Mouse (Mus musculus) lung, embryonic 16.5 days (tissue): ENCODE measurements around the gene Acss2. TPM values are rescaled to one million over a fixed set of nuclear protein-coding genes. Genes with fewer than 3 reads are reported as not detected.

Experiments
- ATAC-seq: fragments of 200-750 bp; cut with Nextera tagmentation; 2 replicates; pipeline ENCODE4 v1.8.0; 2017; ENCODE audit warnings: low read depth, mild to moderate bottlenecking, moderate library complexity
- H3K27ac ChIP-seq: fragments of 300-500 bp; sonication (generic); 2 replicates; pipeline ENCODE4 v1.5.1; 2014; ENCODE audit warnings: mild to moderate bottlenecking, control low read depth, low read length
- H3K27me3 ChIP-seq: fragments of 300-500 bp; sonication (generic); 2 replicates; pipeline ENCODE4 v1.6.1; 2014; ENCODE audit warnings: low read depth, low read length, mixed read lengths; ENCODE audit not compliant: control insufficient read depth, insufficient read depth
- H3K36me3 ChIP-seq: fragments of 300-500 bp; sonication (generic); 2 replicates; pipeline ENCODE4 v1.6.1; 2014; ENCODE audit warnings: low read length; ENCODE audit not compliant: control insufficient read depth, insufficient read depth
- H3K4me1 ChIP-seq: fragments of 300-500 bp; sonication (generic); replicated peaks from 2 replicates; pipeline ENCODE4 v1.6.1; 2014; ENCODE audit warnings: low read length, mixed read lengths; ENCODE audit not compliant: control insufficient read depth, insufficient read depth
- H3K4me2 ChIP-seq: fragments of 300-500 bp; sonication (generic); 2 replicates; pipeline ENCODE4 v1.6.1; 2014; ENCODE audit warnings: low read depth, low read length, control low read depth
- H3K4me3 ChIP-seq: fragments of 300-500 bp; sonication (generic); 2 replicates; pipeline ENCODE4 v1.5.1; 2014; ENCODE audit warnings: mild to moderate bottlenecking, low read length, control low read depth
- H3K9ac ChIP-seq: fragments of 300-500 bp; sonication (generic); 2 replicates; pipeline ENCODE4 v1.6.1; 2014; ENCODE audit warnings: low read length, control low read depth
- H3K9me3 ChIP-seq: fragments of 300-500 bp; sonication (generic); 2 replicates; pipeline ENCODE4 v1.6.1; 2016; ENCODE audit warnings: low read length; ENCODE audit not compliant: control insufficient read depth
- WGBS: fragments of 180-500 bp; shearing (Covaris S2); extraction: QIAGEN DNeasy Blood & Tissue Kit; methylation state at CpG from one replicate; pipeline ENCODE4 v1.1.7; 2014; 5-methylcytosine and 5-hydroxymethylcytosine counted together
- polyA plus RNA-seq: library from polyadenylated mRNA; unstranded; fragments of >200 nt; fragmentation: Nextera tagmentation; extraction: Ambion mirVana; gene quantifications from 2 replicates; pipeline ENCODE4 v1.2.1, GENCODE M21; 2015

Acss2 gene
- polyA plus RNA-seq, 1 experiment from 2014 or later: 11.0 TPM

DNA sequence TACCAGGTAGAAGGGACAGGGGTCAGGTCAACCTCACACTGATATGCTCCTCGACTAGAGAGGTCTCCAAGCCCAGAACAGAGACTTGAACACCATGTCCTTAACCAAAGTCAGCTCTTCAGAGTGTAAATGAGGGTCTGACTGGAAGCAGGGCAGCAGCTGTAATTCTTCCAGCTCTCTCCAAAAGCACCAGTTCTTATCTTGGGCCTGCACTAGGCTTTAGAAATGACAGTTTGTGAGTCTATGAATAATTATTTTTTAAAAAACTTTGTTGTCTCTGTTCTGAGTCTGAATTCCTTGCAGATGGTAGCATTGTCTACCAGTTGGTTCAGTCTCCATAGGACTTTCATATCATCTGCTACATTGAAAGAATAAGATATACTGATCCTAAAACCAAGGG is 44.5 kb downstream of the Acss2 start:
- H3K9me3 ChIP-seq: no peaks in the 10 kb centered on the region
- 20% methylated on average over 1 of the region's 1 CpGs for WGBS
- no peaks in the 10 kb centered on the region for H3K4me1 ChIP-seq
- H3K27ac ChIP-seq: no peak overlapping the region
- no peak overlapping the region for H3K4me3 ChIP-seq
- no peaks in the 10 kb centered on the region for H3K27me3 ChIP-seq
- no peak overlapping the region for H3K4me2 ChIP-seq
- 0 out of 2 replicates have a peak, but pooled peaks cover 2% of the 10 kb centered on the region for H3K36me3 ChIP-seq
- no peak for ATAC-seq
- no peak overlapping the region for H3K9ac ChIP-seq

DNA sequence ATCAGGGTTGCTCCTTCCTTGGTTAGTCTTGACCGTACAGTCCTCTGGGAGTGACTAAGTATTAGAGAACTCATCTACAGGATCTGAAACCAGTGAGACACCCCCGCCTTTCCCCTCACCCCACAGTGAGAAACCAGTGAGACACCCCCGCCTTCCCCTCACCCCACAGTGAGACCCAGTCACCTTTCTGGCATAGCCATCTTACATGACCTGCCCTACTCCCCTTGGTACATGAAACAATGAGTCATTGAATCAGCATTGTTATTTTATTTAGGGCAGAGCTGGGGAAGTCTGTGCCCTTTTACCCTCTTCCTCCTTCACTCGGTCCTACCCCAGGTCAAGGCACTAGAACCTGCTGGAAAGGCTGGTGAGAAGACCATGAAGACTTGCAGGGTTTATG is 45.2 kb downstream of the Acss2 start:
- WGBS: 65% methylated on average over 4 of the region's 4 CpGs
- Histone ChIP-seq H3K9me3 (no peaks in the 10 kb centered on the region), H3K4me1 (no peaks in the 10 kb centered on the region), H3K27ac (no peak overlapping the region), H3K4me3 (no peak overlapping the region), H3K36me3 (0 out of 2 replicates have a peak, but pooled peaks cover 2% of the 10 kb centered on the region), H3K4me2 (no peak overlapping the region), H3K27me3 (no peaks in the 10 kb centered on the region), H3K9ac (no peak overlapping the region)
- no peak for ATAC-seq

DNA sequence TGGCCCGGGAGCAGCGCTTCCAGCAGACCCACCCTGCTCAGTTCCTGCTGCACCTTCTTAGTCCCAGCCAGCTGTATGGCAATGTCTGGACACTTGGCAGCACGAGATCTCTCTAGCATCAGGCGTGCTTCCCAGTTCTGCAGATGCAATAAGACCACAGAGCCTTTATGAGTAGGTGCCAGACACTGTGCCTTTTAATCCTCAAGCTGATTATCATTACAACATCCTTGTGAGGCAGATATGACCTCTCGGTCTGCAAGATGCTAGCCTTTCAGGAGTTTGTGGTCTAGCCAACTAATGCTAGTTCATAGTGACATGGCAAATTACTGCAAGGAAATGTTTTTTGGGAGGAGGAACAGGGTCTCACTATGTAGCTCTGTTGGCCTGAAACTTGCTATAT is 50.0 kb downstream of the Acss2 start:
- Histone ChIP-seq H3K9me3 (no peaks in the 10 kb centered on the region), H3K36me3 (0 out of 2 replicates have a peak, but pooled peaks cover 2% of the 10 kb centered on the region), H3K4me2 (no peak overlapping the region), H3K4me1 (no peaks in the 10 kb centered on the region), H3K27me3 (no peaks in the 10 kb centered on the region), H3K4me3 (no peak overlapping the region), H3K9ac (no peak overlapping the region), H3K27ac (no peak overlapping the region)
- WGBS: 77% methylated on average over 5 of the region's 5 CpGs
- no peak for ATAC-seq

DNA sequence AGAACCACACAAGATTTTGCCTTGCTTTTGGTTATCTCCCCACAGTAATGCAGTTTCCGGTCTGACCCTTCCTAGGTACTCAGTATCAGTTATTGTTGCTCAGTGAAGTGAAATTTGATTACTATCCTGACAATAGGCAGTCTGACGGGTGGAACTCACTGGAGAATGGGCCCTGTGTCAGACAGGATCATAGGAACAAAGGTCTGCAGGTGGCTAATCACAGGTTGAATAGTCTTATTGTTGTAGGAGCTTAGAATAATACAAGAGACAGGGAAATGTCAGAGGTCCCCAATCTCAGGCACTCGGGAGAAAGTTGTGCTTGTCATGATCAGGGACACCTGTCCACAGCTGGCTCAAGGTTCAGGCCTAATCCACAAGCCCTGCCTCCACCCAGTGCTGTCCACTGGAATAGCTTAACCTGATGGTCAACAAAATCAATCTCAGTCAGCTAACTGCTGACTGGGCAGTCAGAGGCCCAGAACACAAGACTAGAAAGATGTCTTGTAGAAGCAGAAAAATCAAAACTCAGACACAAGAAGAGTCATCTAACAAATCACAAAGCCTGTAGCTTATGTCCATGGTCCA is 51.6 kb downstream of the Acss2 start:
- Histone ChIP-seq H3K9me3 (no peaks in the 10 kb centered on the region), H3K9ac (no peak overlapping the region), H3K4me1 (no peaks in the 10 kb centered on the region), H3K4me2 (no peak overlapping the region), H3K36me3 (0 out of 2 replicates have a peak, but pooled peaks cover 2% of the 10 kb centered on the region), H3K27me3 (no peaks in the 10 kb centered on the region), H3K4me3 (no peak overlapping the region), H3K27ac (no peak overlapping the region)
- no peak for ATAC-seq
- 50% methylated on average over 3 of the region's 3 CpGs for WGBS

DNA sequence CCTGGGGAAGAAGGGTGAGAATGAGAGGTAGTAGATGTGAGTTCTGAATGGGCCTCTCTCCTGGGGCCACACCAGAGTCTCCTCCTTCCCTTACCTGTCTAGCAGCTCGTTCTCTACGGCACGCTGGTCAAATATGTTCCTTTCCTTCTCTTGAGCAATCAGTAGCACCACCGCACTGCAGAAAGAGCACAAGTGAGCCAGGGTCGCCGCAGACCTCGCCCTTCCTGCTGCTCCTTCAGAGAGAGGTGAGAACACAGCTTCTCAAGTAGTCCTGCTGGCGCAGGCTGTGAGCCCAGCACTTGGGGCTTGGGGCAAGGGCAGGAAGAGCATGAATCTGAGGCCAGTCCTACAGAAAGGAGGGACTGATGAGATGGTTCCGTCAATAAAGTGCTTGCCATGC is 55.3 kb downstream of the Acss2 start:
- Histone ChIP-seq H3K36me3 (0 out of 2 replicates have a peak, but pooled peaks cover 2% of the 10 kb centered on the region), H3K4me3 (no peak overlapping the region), H3K4me1 (no peaks in the 10 kb centered on the region), H3K4me2 (no peak overlapping the region), H3K27me3 (no peaks in the 10 kb centered on the region), H3K9ac (no peak overlapping the region), H3K9me3 (no peaks in the 10 kb centered on the region), H3K27ac (no peak overlapping the region)
- 68% methylated on average over 9 of the region's 9 CpGs for WGBS
- ATAC-seq: peak; percentile 66; the same call in 1 of the 2 replicates

DNA sequence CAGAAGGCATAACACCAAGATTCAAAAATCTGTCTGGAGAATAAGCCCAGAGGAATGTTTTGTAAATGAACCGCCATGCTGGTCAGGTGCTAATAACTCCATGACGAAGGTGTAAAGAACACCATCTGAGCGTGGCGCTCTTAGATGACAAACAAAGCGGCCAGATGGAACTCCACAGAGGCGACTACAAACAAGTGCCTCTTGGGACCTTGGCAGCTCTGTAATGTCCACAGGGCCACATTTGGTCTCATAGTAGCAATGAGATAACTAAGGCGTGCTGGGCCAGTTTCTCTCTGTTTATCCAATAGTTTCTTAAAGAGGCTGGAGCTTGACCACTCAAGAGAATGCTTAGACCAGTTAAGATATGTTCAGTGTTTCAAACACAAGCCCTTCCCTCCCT is 56.2 kb downstream of the Acss2 start:
- Histone ChIP-seq H3K9me3 (no peaks in the 10 kb centered on the region), H3K4me2 (no peak overlapping the region), H3K9ac (no peak overlapping the region), H3K4me1 (no peaks in the 10 kb centered on the region), H3K27ac (no peak overlapping the region), H3K4me3 (no peak overlapping the region), H3K27me3 (no peaks in the 10 kb centered on the region), H3K36me3 (0 out of 2 replicates have a peak, but pooled peaks cover 2% of the 10 kb centered on the region)
- no peak for ATAC-seq
- WGBS: 87% methylated on average over 7 of the region's 7 CpGs

DNA sequence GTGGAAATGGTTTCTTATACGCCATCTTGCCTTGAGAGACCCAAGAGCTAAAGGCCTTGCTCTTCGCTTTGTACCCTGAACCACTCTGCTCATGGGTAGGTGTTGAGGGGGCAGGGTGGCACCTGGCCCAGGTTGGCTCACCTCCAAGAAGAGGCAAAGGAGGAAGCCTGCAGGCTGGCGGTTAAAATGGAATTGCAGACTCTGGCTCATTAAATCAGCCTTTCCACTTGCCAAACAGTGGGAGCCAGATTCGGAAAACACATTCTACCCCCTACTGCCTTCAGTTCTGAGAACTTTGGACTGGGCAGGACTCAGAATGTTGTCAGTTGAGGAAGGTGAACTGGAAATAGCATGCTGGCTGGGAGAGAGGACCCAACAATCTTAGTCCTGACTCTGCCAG is 57.0 kb downstream of the Acss2 start:
- no peak overlapping the region for H3K27ac ChIP-seq
- H3K4me1 ChIP-seq: no peaks in the 10 kb centered on the region
- ATAC-seq: no peak
- no peaks in the 10 kb centered on the region for H3K9me3 ChIP-seq
- H3K27me3 ChIP-seq: no peaks in the 10 kb centered on the region
- H3K36me3 ChIP-seq: 0 out of 2 replicates have a peak, but pooled peaks cover 2% of the 10 kb centered on the region
- no peak overlapping the region for H3K4me3 ChIP-seq
- WGBS: 83% methylated on average over 4 of the region's 4 CpGs
- no peak overlapping the region for H3K4me2 ChIP-seq
- H3K9ac ChIP-seq: no peak overlapping the region

DNA sequence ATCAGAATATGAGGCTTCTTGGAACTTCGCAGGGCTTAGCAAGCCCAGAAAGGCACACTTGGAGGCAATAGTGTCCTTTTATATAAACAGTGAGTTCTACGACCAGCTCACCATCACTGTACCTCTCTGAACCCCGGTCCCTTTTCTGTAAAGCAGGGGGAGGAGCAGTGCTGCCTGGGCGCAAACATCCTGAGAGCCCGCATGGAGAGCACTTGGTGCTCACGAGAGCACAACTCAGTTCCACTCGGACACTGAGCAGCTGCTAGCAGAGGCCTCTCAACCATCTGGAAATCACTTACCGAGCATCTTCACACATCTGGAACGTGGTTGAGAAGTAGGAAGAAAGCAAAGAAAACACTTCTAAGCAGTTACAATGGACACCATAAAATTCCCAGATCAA is 58.9 kb downstream of the Acss2 start:
- peak; percentile 65; the same call in 1 of the 2 replicates for ATAC-seq
- Histone ChIP-seq H3K4me1 (no peaks in the 10 kb centered on the region), H3K9me3 (no peaks in the 10 kb centered on the region), H3K36me3 (0 out of 2 replicates have a peak, but pooled peaks cover 2% of the 10 kb centered on the region), H3K4me2 (no peak overlapping the region), H3K4me3 (no peak overlapping the region), H3K9ac (no peak overlapping the region), H3K27me3 (no peaks in the 10 kb centered on the region), H3K27ac (no peak overlapping the region)
- 63% methylated on average over 9 of the region's 9 CpGs for WGBS

DNA sequence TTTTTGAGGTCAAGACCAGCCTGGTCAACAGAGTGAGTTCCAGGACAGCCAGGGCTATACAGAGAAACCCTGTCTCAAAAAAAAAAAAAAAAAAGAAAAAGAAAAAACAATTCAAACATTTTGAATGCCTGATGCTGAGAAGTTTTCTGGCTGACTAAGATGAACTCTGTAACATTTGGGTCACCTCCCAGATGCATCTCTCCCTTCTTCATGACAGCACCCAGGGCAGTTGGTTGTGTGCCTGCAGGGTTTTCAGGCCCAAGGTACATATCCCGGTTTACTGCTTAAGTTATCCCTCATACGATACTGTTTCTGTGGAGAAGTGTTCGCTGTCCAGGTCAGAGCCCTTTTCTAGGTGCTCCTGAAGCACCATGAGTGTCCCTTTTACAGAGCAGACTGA is 62.6 kb downstream of the Acss2 start:
- ATAC-seq: no peak
- 92% methylated on average over 3 of the region's 3 CpGs for WGBS

More for the DNA sequence above, 62.6 kb downstream of the Acss2 start:
- Histone ChIP-seq H3K36me3 (0 out of 2 replicates have a peak, but pooled peaks cover 2% of the 10 kb centered on the region), H3K9ac (no peak overlapping the region), H3K9me3 (no peaks in the 10 kb centered on the region), H3K27me3 (no peaks in the 10 kb centered on the region), H3K4me3 (no peak overlapping the region), H3K4me2 (no peak overlapping the region), H3K27ac (no peak overlapping the region), H3K4me1 (peaks cover 7% of the 10 kb centered on the region)
